Comparison of ENCODE assay signal across 23 mouse cellular contexts in the genomic region with DNA sequence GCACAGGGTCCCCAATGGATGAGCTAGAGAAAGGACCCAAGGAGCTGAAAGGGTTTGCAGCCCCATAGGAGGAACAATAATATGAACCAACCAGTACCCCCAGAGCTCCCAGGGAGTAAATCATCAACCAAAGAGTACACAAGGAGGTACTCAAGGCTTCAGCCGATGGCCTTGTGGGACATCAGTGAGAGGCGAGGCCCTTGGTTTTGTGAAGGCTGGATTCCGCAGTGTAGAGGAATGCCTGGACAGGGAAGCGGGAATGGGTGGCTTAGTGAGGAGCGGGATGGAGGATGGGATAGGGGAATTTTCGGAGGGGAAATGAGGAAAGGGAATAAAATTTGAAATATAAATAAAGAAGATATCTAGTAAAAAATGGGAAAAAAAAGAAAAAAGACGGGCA.
"Had no signal": no experiment of that assay in that cellular context is flagged by ENCODE, and none has a peak within 500 bp of the region (broad histone marks: within the 10 kb centered on the region; RNA-seq: fewer than 3 reads in every experiment).

No protein-coding gene starts in this region.

- H3K4me2 ChIP-seq: heart, embryonic 11.5 days; heart, embryonic 13.5 days; heart, embryonic 15.5 days; hindbrain, embryonic 13.5 days; hindbrain, embryonic 15.5 days; kidney, embryonic 15.5 days; limb, embryonic 13.5 days; limb, embryonic 15.5 days; liver, embryonic 12.5 days had no signal

- H3K4me3 ChIP-seq: heart, adult 2 months; heart, embryonic 13.5 days; heart, embryonic 15.5 days; hindbrain, embryonic 13.5 days; hindbrain, embryonic 15.5 days; kidney, embryonic 15.5 days; limb, embryonic 13.5 days; limb, embryonic 15.5 days; liver, embryonic 12.5 days had no signal

- H3K4me1 ChIP-seq: heart, embryonic 13.5 days; heart, embryonic 15.5 days; hindbrain, embryonic 13.5 days; hindbrain, embryonic 15.5 days; kidney, embryonic 15.5 days; limb, embryonic 15.5 days; liver, embryonic 12.5 days had no signal

- H3K27ac ChIP-seq: heart, adult 2 months; heart, embryonic 13.5 days; heart, embryonic 15.5 days; hindbrain, embryonic 13.5 days; hindbrain, embryonic 15.5 days; hindbrain, postnatal 0 days; limb, embryonic 13.5 days; limb, embryonic 15.5 days; liver, embryonic 12.5 days had no signal

- H3K9me3 ChIP-seq: heart, embryonic 13.5 days; heart, embryonic 15.5 days; hindbrain, embryonic 13.5 days; hindbrain, embryonic 15.5 days; kidney, embryonic 15.5 days; limb, embryonic 13.5 days; limb, embryonic 15.5 days; liver, embryonic 12.5 days had no signal

- DNase-seq: forebrain, postnatal 0 days; gastrocnemius, postnatal 14 days; gastrocnemius, postnatal 36 days; heart, adult 2 months; heart, postnatal 14 days; heart, postnatal 36 days; kidney, adult 11 months; kidney, adult 8-10 months; kidney, postnatal 14 days; kidney, postnatal 36 days; layer of hippocampus, adult 9-11 months; layer of hippocampus, postnatal 36 days; left cerebral cortex, postnatal 4 days had no signal

- H3K27me3 ChIP-seq: heart, embryonic 13.5 days; heart, embryonic 15.5 days; hindbrain, embryonic 13.5 days; hindbrain, embryonic 15.5 days; kidney, embryonic 15.5 days; limb, embryonic 13.5 days; limb, embryonic 15.5 days; liver, embryonic 12.5 days had no signal

- ATAC-seq: forebrain, postnatal 0 days; hindbrain, postnatal 0 days; liver, embryonic 12.5 days had no signal

- H3K9ac ChIP-seq: forebrain, postnatal 0 days; heart, embryonic 13.5 days; heart, embryonic 15.5 days; hindbrain, embryonic 13.5 days; hindbrain, embryonic 15.5 days; kidney, embryonic 15.5 days; limb, embryonic 13.5 days; limb, embryonic 15.5 days; liver, embryonic 12.5 days had no signal
